Mouse (Mus musculus) layer of hippocampus, adult 6 months (tissue): Measurements from ENCODE around the gene Ogfod3. TPM values are rescaled to one million over a fixed set of nuclear protein-coding genes. Genes with fewer than 3 reads are reported as not detected.

Experiments used
- long read RNA-seq, 2 experiments: library from polyadenylated mRNA; unstranded; transcript quantifications; one replicate each; pipeline ENCODE4 v2.0.0; 2019 to 2020
- polyA plus RNA-seq: library from polyadenylated mRNA; unstranded; fragments of <200 nt; fragmentation: Nextera tagmentation; gene quantifications from 2 replicates; pipeline ENCODE4 v1.2.3, GENCODE M21; 2021

Gene Ogfod3
- polyA plus RNA-seq: 24.9 and 31.0 TPM in 2 replicates
- long read RNA-seq, experiment 1, transcript Ogfod3-201 (9 exons, 1,308 nt): major isoform, 34 of 36 reads
- long read RNA-seq, experiment 1, partial matches to known transcripts: 1 of 36 reads
- long read RNA-seq, experiment 1, other reads (novel, unspliced or antisense): 1 of 36 reads
- long read RNA-seq, experiment 2, transcript Ogfod3-201 (9 exons, 1,308 nt): major isoform, 43 of 48 reads
- long read RNA-seq, experiment 2, partial matches to known transcripts: 1 of 48 reads
- long read RNA-seq, experiment 2, other reads (novel, unspliced or antisense): 4 of 48 reads

GRCm38 (mm10) chr11:121204161-121205006, at the start of gene Ogfod3, which contains the start of gene Hexdc:
Gene Ogfod3, minus strand, starts transcription at chr11:121204711.
Gene Hexdc, plus strand, starts transcription at chr11:121204433.

DNA sequence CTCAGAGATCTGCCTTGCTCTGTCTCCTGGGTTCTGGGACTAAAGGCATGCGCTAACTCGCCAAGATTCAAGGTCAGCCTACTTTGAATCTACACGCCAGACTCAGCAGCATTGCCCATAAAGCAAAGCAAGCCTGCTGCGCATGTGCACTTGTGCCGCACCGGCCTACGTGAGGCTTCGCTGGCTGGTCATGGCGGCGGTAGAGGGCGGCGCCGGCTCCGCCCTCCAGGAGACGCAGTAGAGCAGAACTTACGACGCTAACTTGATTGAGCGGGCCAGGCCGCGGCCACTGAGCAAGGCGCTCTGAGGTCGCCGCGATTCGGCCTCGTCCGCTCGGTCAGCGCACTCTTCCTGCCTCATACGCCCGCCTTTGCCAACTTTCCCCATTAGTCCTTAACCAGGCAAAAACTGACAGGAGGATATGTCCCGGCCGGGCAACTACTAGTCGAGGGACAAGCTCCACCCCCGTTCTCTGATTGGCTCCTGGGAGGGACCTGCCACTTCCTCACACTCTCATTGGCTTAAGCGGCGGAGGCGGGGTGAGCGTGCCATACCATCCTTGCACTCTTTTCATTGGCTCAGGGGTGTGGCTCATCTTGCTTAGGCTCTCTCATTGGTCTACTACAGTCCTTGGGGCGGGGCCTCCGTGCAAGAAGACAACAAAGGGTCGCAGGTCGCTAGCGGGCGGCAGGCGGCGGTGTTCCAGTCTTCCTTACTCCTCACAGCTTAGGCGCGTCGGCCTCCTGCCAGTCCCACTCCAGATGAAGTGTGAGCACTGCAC, 32.2 kb upstream of the Ogfod3 start, which contains the start of gene Narf:
Gene Narf, plus strand, starts transcription at position 690 of the 781 bp plus-strand sequence.

GRCm38 (mm10) chr11:121229018-121229439, 24.5 kb upstream of the Ogfod3 start, which contains the start of gene Cybc1:
Gene Cybc1, minus strand, starts transcription at chr11:121229322.

GRCm38 (mm10) chr11:121159971-121160370, 44.5 kb downstream of the Ogfod3 start, which contains the start of gene Uts2r:
Gene Uts2r, plus strand, starts transcription at chr11:121160271.

GRCm38 (mm10) chr11:121145865-121146264, 58.6 kb downstream of the Ogfod3 start, which contains the start of gene Tex19.1:
Gene Tex19.1, plus strand, starts transcription at chr11:121146143.

Other genes with a start within 250 kb of the Ogfod3 start
- gene Csnk1d, start 213.4 kb downstream of the Ogfod3 start, polyA plus RNA-seq: 30.2 and 34.7 TPM in 2 replicates
- 0.14 and 0.15 TPM in 2 replicates for gene Cd7, start 165.3 kb downstream of the Ogfod3 start, polyA plus RNA-seq
- not detected in 2 replicates for gene Sectm1b, start 141.1 kb downstream of the Ogfod3 start, polyA plus RNA-seq
- gene Sectm1a, start 123.5 kb downstream of the Ogfod3 start, polyA plus RNA-seq: not detected in 2 replicates
- not detected in 2 replicates for gene Tex19.2, start 86.0 kb downstream of the Ogfod3 start, polyA plus RNA-seq
- gene Tex19.1, start 58.6 kb downstream of the Ogfod3 start, polyA plus RNA-seq: not detected in 2 replicates
- 0.26 and 0.31 TPM in 2 replicates for gene Uts2r, start 44.4 kb downstream of the Ogfod3 start, polyA plus RNA-seq
- gene Hexdc, start 278 bp downstream of the Ogfod3 start, polyA plus RNA-seq: 6.2 and 6.6 TPM in 2 replicates
- 15.5 and 16.1 TPM in 2 replicates for gene Cybc1, start 24.6 kb upstream of the Ogfod3 start, polyA plus RNA-seq
- 12.7 and 16.5 TPM in 2 replicates for gene Narf, start 32.5 kb upstream of the Ogfod3 start, polyA plus RNA-seq
- 5.0 and 6.3 TPM in 2 replicates for gene Foxk2, start 55.3 kb upstream of the Ogfod3 start, polyA plus RNA-seq
- gene Wdr45b, start 149.7 kb upstream of the Ogfod3 start, polyA plus RNA-seq: 68.8 and 69.2 TPM in 2 replicates
- 62.3 and 67.5 TPM in 2 replicates for gene Rab40b, start 183.5 kb upstream of the Ogfod3 start, polyA plus RNA-seq
- gene Fn3krp, start 216.7 kb upstream of the Ogfod3 start, polyA plus RNA-seq: 33.2 and 42.9 TPM in 2 replicates
- gene Fn3k, start 230.2 kb upstream of the Ogfod3 start, polyA plus RNA-seq: 51.2 and 62.7 TPM in 2 replicates
- 13.3 and 14.7 TPM in 2 replicates for gene Tbcd, start 247.2 kb upstream of the Ogfod3 start, polyA plus RNA-seq